Mouse (Mus musculus) megakaryocyte, embryonic 14.5 days (primary cell): Measurements from ENCODE around the gene G6pc3.

Experiments
- FLI1 ChIP-seq: IDR thresholded peaks from 2 replicates; pipeline ENCODE4 v1.6.1; 2012; ENCODE audit warnings: low read length, inconsistent platforms, mixed read lengths
- GATA1 ChIP-seq: IDR thresholded peaks from 3 replicates; pipeline ENCODE4 v1.6.1; 2012; ENCODE audit warnings: mixed read lengths, low read length, inconsistent platforms, borderline replicate concordance

DNA sequence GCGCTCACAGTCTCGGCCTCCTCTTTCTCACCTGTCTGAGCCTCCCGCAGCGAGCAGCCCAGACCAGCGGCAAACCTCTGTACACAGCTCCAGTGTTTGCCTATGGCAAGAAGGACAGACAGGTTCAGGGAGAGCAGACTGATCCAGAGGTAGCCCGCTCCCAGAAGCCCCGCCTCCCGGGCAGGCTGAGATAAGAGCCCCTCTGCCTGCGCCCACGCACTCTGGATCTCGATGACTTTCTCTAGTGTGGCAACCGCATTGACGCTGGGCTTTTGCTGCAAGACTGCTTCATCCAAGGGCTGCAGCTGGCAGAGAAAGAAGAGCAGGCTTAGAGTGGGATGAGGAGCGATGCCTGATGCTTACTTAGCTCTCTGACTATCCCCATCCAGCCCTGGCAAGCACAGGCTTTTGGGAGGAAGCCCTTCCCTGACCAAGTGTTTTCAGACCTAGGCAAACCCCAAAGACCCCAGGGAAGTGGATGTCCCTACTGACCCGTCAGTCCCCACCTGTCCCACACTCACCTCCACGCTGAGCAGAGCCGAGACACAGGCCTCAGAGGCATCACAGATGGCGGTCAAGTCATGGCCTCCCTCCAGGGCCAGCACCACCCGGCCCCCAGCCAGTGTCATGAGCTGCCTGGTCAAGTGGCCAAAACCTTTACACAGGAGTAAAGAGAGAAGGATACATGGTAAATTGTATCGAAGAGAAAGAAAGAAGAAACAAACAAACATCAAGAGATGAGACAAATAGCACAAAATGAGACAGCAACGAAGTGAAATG is 6.8 kb downstream of the G6pc3 start:
- TF ChIP-seq GATA1 (no peak), FLI1 (no peak)
